Mouse (Mus musculus): ENCODE measurements around the gene Nobox.

Nobox gene

DNA sequence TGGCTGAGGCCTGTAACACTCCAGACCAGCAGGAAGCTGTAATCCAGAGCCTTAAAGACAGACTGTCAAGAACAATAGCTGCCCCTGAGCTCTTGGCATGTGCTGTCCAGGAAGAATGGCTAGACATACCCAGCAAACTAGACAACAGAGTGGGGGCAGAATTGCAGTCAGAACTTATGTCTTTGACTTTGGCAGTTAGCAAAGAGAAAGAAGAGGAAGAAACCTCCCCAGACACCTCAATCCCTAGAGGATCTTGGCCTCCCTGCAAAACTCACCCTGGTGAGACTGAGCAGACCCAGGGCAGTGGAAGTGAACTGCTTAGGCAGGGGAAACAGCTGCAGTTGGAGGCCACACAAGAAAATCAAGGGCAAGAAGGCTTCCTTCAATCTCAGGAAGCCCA, 36.8 kb downstream of the Nobox start:
- no peak for DNase-seq

DNA sequence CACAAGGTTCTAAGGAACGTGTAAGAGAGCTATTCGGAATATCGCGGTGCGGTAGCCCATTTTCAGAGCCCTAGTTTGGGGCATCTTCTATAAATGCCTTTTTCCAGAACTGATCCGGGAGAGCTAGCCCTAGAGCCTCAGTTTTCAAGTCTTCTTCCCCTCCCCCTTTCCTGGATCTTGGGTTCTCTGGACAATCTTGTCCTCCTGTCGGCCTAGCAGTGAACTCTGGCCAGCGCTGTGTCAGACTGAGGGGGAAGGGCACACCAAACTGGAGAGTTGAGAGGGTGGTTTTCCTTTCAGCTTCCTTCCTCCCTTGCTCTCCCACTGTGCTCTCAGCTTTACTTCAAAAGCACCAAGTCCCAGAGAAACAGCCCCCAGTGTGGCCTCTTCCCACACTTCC, 43.0 kb downstream of the Nobox start:
- no peak for DNase-seq

DNA sequence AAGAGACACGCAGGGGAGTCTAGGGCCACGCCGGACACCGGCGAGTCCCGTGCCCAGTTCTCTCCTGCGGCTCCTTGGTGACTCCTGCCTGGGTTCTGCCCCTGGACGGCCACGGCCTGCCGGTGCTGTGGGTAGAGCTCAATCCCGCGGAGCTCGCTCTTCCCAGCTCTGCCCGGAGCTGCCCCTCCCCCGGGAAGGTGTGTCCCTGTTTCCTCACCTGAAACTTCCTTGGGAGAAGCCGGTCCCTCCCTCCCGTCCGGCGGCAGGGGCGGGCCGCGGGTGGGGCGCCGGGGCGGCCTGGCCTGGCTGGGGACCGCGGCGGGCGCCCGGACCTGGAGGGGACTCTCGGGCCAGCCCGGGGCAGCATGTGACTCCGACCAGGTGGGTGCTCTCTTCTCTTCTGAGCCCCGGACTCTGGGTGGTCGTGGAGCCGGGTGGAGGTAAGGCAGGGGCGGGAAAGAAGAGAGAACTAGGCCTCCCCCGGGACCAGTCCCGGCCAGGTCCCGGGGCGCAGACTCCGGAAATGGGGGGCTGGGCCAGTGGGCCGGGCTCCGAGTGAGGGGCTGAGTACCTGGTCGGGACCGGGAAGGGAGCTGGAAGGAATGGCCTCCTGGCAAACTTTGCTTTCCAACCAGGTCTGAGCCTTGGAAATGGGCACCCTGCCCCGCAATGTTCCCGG, 43.9 kb downstream of the Nobox start, which contains the start of gene Arhgef5:
Gene Arhgef5 (plus strand): TSS at position 220 of the 679 bp plus-strand sequence.
- no peak for DNase-seq

DNA sequence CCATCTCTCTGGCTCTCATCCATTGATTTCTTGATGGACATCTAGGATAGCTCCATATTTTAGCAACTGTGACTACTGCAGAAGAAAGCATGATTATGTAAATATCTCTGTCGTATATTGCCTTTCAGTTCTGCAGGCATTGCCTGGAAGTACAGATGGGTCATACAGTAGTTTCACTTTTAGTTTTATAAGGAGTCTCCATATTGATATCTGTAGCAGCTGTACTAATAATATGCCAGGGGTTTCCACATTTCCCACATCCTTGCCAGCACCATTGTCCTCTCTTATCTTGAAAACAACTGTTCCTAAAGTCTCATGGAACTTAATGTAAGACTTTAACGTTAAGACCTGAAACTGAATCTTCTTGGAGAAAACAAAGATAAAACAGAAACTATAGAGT, 48.6 kb downstream of the Nobox start:
- DNase-seq = no peak

DNA sequence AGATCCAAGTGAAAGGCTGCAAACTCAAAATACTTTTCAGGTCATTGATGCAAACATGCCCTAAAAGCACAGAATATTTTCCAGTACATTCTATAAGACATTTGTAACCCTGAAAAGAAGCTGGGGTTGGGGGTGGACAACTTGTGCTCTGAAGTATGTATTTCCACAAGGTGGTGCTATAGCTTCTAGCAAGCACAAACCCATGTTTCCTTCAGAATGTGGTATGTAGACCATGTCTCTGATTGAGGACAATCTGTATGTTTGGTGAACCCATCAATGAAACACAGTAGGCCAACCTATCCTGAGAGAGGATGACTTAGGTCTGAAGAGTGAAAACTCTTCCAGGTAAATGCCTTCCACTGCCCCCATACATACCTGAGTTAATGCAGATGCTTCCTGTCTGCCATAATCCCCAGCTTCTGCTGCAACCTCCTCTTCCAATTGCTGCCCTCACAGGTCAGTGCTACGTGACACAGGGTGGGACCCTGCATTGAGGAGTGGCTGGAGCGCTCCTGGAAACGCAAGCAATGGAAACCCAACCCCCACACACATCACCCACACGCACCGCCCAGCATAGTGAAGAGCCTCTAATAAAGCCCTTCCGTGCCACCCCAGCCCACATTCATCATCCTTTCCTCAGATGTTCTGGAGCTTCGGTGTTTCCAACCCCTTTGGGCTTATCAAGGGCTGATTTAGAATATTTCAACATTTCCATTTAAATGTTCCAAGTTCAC, 55.0 kb downstream of the Nobox start:
- DNase-seq = no peak
